Mouse (Mus musculus): ENCODE data around the gene Sucla2. TPM values are rescaled to one million over a fixed set of nuclear protein-coding genes. Genes with fewer than 3 reads are reported as not detected.

The Sucla2 gene
- polyA plus RNA-seq, 2 experiments: 22.0 to 54.5 TPM

DNA sequence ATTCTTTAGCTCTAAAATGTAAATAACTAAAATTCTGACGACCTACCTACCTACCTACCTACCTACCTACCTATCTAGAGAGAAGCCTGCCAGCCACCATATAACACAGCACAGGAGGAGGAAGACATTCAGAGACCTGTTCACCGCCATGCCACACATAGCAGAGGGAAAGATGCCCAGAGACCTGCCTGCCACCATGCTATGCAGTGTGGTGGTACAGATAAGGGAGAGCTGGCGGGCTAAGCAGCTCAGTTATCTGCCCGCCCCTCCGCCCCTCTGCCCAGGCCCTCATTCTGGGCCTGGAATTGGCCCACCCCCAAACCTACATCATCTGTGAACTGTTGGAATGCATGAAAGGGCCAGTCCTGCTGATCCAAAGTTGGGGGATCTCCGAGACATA lies 31.0 kb upstream of the Sucla2 start:
- H3K4me3 ChIP-seq (ENCODE audit: insufficient read depth in 1 of 2, low read depth in 2 of 2, low read length in 2 of 2): no peak overlapping the region
- H3K27ac ChIP-seq: no peak overlapping the region
- no peaks in the 10 kb centered on the region for H3K4me1 ChIP-seq (replicated peaks; ENCODE audit: control insufficient read depth in 2 of 2, insufficient read depth in 2 of 2, low read length in 1 of 2)
- no peak overlapping the region for H3K4me2 ChIP-seq (ENCODE audit: low read depth)
- no peak; the same call in 1 of the 2 replicates for ATAC-seq (ENCODE audit: insufficient read depth)
- no peaks in the 10 kb centered on the region for H3K36me3 ChIP-seq (replicated peaks; ENCODE audit: control insufficient read depth, insufficient read depth, low read depth)
- 21% methylated on average over 6 of the region's 6 CpGs for WGBS (ENCODE audit: insufficient replicate concordance)
- no peaks in the 10 kb centered on the region for H3K9me3 ChIP-seq (ENCODE audit: control insufficient read depth, low read length)
- no peak overlapping the region for H3K9ac ChIP-seq (replicated peaks)
- TF ChIP-seq CTCF (IDR thresholded peaks at IDR 0.05; ENCODE audit: low read depth) (no peak), EP300 (IDR thresholded peaks at IDR 0.05; ENCODE audit: low read depth) (no peak)
- no peak for DNase-seq (ENCODE audit: low read depth in 3 of 3, low spot score in 3 of 3)
- H3K27me3 ChIP-seq (ENCODE audit: control insufficient read depth, insufficient read depth, low read length): no peaks in the 10 kb centered on the region

- WGBS (ENCODE audit: insufficient replicate concordance): 57% methylated on average over 7 of the region's 7 CpGs
- Histone ChIP-seq H3K27me3 (ENCODE audit: control insufficient read depth, insufficient read depth, low read length) (no peaks in the 10 kb centered on the region), H3K4me1 (replicated peaks; ENCODE audit: control insufficient read depth in 2 of 2, insufficient read depth in 2 of 2, low read length in 1 of 2) (no peaks in the 10 kb centered on the region), H3K9me3 (ENCODE audit: control insufficient read depth, low read length) (no peaks in the 10 kb centered on the region), H3K4me3 (ENCODE audit: insufficient read depth in 1 of 2, low read depth in 2 of 2, low read length in 2 of 2) (no peak overlapping the region), H3K9ac (replicated peaks) (no peak overlapping the region), H3K36me3 (replicated peaks; ENCODE audit: control insufficient read depth, insufficient read depth, low read depth) (no peaks in the 10 kb centered on the region), H3K27ac (no peak overlapping the region), H3K4me2 (ENCODE audit: low read depth) (no peak overlapping the region)
- no peak for DNase-seq (ENCODE audit: low read depth in 3 of 3, low spot score in 3 of 3)
- no peak for ATAC-seq (ENCODE audit: insufficient read depth)
- TF ChIP-seq EP300 (IDR thresholded peaks at IDR 0.05; ENCODE audit: low read depth) (no peak), CTCF (IDR thresholded peaks at IDR 0.05; ENCODE audit: low read depth) (no peak)
Observed at GRCm38 (mm10) chr14:73495753-73496152, 29.4 kb upstream of the Sucla2 start.

DNA sequence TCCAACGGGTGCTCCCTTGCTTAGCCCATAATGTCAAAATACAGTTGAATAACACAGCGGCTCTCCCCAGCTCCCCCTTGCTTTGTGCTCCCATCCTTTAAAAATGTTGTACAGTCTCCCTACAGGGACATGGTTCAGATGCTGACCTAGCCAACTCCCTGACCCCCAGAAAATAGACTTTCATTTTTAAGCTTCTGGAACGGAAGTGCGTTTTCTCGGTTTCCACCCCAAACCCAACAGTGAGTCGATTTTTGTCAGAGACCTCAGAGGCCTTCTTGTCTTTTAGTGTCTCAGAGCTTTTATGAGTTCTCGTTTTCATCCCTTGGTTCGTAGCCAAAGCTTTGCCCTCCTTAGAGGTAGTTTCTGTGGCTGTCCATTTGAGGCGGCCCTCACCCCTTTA lies 23.8 kb upstream of the Sucla2 start:
- no peaks in the 10 kb centered on the region for H3K27me3 ChIP-seq (ENCODE audit: control insufficient read depth, insufficient read depth, low read length)
- H3K4me2 ChIP-seq (ENCODE audit: low read depth): no peak overlapping the region
- TF ChIP-seq EP300 (IDR thresholded peaks at IDR 0.05; ENCODE audit: low read depth) (no peak), CTCF (IDR thresholded peaks at IDR 0.05; ENCODE audit: low read depth) (no peak)
- no peak overlapping the region for H3K4me3 ChIP-seq (ENCODE audit: insufficient read depth in 1 of 2, low read depth in 2 of 2, low read length in 2 of 2)
- H3K36me3 ChIP-seq (replicated peaks; ENCODE audit: control insufficient read depth, insufficient read depth, low read depth): no peaks in the 10 kb centered on the region
- 0 out of 4 replicates have a peak, but pooled peaks cover 0 to 4% of the 10 kb centered on the region in 2 experiments for H3K4me1 ChIP-seq (replicated peaks; ENCODE audit: control insufficient read depth in 2 of 2, insufficient read depth in 2 of 2, low read length in 1 of 2)
- ATAC-seq (ENCODE audit: insufficient read depth): no peak
- WGBS (ENCODE audit: insufficient replicate concordance): 72% methylated on average over 9 of the region's 9 CpGs
- no peak overlapping the region for H3K27ac ChIP-seq
- DNase-seq (ENCODE audit: low read depth in 3 of 3, low spot score in 3 of 3): no peak
- no peak overlapping the region for H3K9ac ChIP-seq (replicated peaks)
- no peaks in the 10 kb centered on the region for H3K9me3 ChIP-seq (ENCODE audit: control insufficient read depth, low read length)

DNA sequence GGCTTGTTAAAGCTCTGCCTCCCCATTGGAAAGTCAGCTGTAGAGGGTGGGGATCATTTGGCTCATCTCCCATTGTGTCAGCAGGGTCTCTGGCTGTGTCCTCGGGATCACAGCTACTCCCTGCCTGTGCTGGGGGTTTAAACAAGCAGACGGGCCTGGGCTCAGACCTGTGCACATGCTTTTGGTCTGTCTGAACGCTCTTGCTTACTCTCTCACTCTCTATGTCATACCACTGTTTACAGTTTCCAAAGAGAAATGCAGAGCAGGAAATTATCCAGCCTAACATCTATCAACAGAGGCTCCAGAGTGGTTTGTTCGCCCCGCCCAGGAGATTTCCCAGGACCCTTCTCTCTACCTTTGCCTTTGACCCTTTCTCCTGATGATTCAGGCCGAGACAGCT lies 23.4 kb upstream of the Sucla2 start:
- no peak overlapping the region for H3K9ac ChIP-seq (replicated peaks)
- DNase-seq (ENCODE audit: low read depth in 3 of 3, low spot score in 3 of 3) (no peak), ATAC-seq (ENCODE audit: insufficient read depth) (no peak)
- H3K27ac ChIP-seq: no peak overlapping the region
- H3K9me3 ChIP-seq (ENCODE audit: control insufficient read depth, low read length): no peaks in the 10 kb centered on the region
- TF ChIP-seq CTCF (IDR thresholded peaks at IDR 0.05; ENCODE audit: low read depth): no peak
- no peak for TF ChIP-seq EP300 (IDR thresholded peaks at IDR 0.05; ENCODE audit: low read depth)
- no peaks in the 10 kb centered on the region for H3K27me3 ChIP-seq (ENCODE audit: control insufficient read depth, insufficient read depth, low read length)
- WGBS (ENCODE audit: insufficient replicate concordance): 54% methylated on average over 6 of the region's 6 CpGs
- H3K36me3 ChIP-seq (replicated peaks; ENCODE audit: control insufficient read depth, insufficient read depth, low read depth): no peaks in the 10 kb centered on the region
- 0 out of 4 replicates have a peak, but pooled peaks cover 0 to 6% of the 10 kb centered on the region in 2 experiments for H3K4me1 ChIP-seq (replicated peaks; ENCODE audit: control insufficient read depth in 2 of 2, insufficient read depth in 2 of 2, low read length in 1 of 2)
- no peak overlapping the region for H3K4me3 ChIP-seq (ENCODE audit: insufficient read depth in 1 of 2, low read depth in 2 of 2, low read length in 2 of 2)
- H3K4me2 ChIP-seq (ENCODE audit: low read depth): no peak overlapping the region

DNA sequence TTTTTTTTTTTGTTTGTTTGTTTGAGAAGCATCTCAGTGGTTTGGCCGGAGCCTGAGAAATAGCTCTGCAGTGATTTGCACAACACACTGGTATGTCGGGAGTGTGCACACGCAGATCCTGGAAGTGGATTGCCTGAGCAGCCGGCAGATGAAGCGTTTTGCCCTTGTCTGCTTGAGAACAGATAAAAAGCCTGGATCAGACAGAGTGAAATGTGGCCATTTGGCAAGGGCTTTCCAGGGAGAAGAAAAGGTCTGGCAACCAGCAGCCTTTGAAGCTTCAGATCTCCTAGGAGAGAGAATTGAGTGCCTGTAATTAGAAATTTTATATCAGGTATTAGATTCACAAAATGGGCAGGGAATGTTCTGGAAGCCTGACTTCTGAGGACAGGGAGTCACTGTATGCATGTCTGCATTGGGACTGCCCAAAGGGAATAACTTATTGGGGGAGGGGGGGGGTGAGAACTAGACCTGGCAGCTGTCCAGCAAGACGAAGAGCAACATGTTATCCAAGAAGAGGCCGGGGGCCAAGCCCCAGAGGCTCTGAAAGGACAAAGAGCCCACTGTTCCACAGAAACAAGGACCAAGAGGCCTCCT lies 22.4 kb upstream of the Sucla2 start:
- Histone ChIP-seq H3K9me3 (ENCODE audit: control insufficient read depth, low read length) (no peaks in the 10 kb centered on the region), H3K27ac (no peak overlapping the region), H3K9ac (replicated peaks) (no peak overlapping the region), H3K4me2 (ENCODE audit: low read depth) (no peak overlapping the region), H3K4me1 (replicated peaks; ENCODE audit: control insufficient read depth in 2 of 2, insufficient read depth in 2 of 2, low read length in 1 of 2) (peaks cover 0 to 8% of the 10 kb centered on the region in 2 experiments; a peak in 1 of 4 replicates), H3K36me3 (replicated peaks; ENCODE audit: control insufficient read depth, insufficient read depth, low read depth) (no peaks in the 10 kb centered on the region), H3K4me3 (ENCODE audit: insufficient read depth in 1 of 2, low read depth in 2 of 2, low read length in 2 of 2) (no peak overlapping the region), H3K27me3 (ENCODE audit: control insufficient read depth, insufficient read depth, low read length) (no peaks in the 10 kb centered on the region)
- 40% methylated on average over 7 of the region's 7 CpGs for WGBS (ENCODE audit: insufficient replicate concordance)
- ATAC-seq (ENCODE audit: insufficient read depth): no peak
- DNase-seq (ENCODE audit: low read depth in 3 of 3, low spot score in 3 of 3): no peak
- TF ChIP-seq CTCF (IDR thresholded peaks at IDR 0.05; ENCODE audit: low read depth): no peak
- no peak for TF ChIP-seq EP300 (IDR thresholded peaks at IDR 0.05; ENCODE audit: low read depth)

Measured in liver, embryonic 14.5 days (tissue).